Mouse (Mus musculus) CH12.LX (cell line): ENCODE measurements around the gene Pi16. TPM values are rescaled to one million over a fixed set of nuclear protein-coding genes. Genes with fewer than 3 reads are reported as not detected.

ENCODE experiments used
- DNase-seq: peaks from one replicate; pipeline ENCODE4 v3.0.0-alpha.2; 2013; ENCODE audit errors: extremely low read depth
- H3K27ac ChIP-seq: 2 replicates; pipeline ENCODE4 v1.5.1; 2012; ENCODE audit warnings: low read depth, mild to moderate bottlenecking, control low read depth, moderate library complexity; ENCODE audit not compliant: insufficient read depth
- H3K27me3 ChIP-seq: replicated peaks from 2 replicates; pipeline ENCODE3; 2012; ENCODE audit warnings: inconsistent platforms
- H3K36me3 ChIP-seq, 2 experiments: replicated peaks in 1 of 2; 2 replicates each; pipeline versions ENCODE3 to v1.6.1; 2012; ENCODE audit warnings: inconsistent platforms in 1 of 2, low read length in 1 of 2, mild to moderate bottlenecking in 1 of 2, mixed read lengths in 1 of 2, moderate library complexity in 1 of 2; ENCODE audit not compliant: control insufficient read depth in 1 of 2, insufficient read depth in 1 of 2
- H3K4me1 ChIP-seq, 2 experiments: 2 replicates each; pipeline ENCODE4 v1.6.1; 2012; ENCODE audit warnings: inconsistent platforms in 1 of 2, moderate library complexity in 1 of 2; ENCODE audit not compliant: insufficient read depth in 2 of 2, control insufficient read depth in 1 of 2
- H3K4me2 ChIP-seq: 2 replicates; pipeline ENCODE4 v1.6.1; 2012; ENCODE audit warnings: low read depth, mild to moderate bottlenecking, control low read depth; ENCODE audit not compliant: poor library complexity, insufficient read depth, severe bottlenecking
- H3K4me3 ChIP-seq, 3 experiments: fragments of 150-350 bp in 1 of 3; sonication (generic) in 1 of 3; replicated peaks in 1 of 3; 2 replicates each; pipeline versions ENCODE3 to v1.5.1; 2011 to 2012; ENCODE audit warnings: low read depth in 2 of 3, low read length in 2 of 3, mild to moderate bottlenecking in 2 of 3, moderate library complexity in 2 of 3, control low read depth in 1 of 3, improper control_type of control experiment in 1 of 3, inconsistent platforms in 1 of 3, mixed read lengths in 1 of 3; ENCODE audit not compliant: poor library complexity in 1 of 3
- H3K79me2 ChIP-seq: replicated peaks from 2 replicates; pipeline ENCODE4 v1.6.1; 2012; ENCODE audit warnings: mild to moderate bottlenecking, moderate library complexity; ENCODE audit not compliant: control insufficient read depth, poor library complexity, insufficient read depth, severe bottlenecking; ENCODE audit errors: extremely low read depth
- H3K9ac ChIP-seq: 2 replicates; pipeline ENCODE4 v1.6.1; 2012; ENCODE audit warnings: low read depth, mild to moderate bottlenecking, control low read depth, moderate library complexity; ENCODE audit not compliant: insufficient read depth
- H3K9me3 ChIP-seq: replicated peaks from 2 replicates; pipeline ENCODE3; 2012; ENCODE audit warnings: low read length, inconsistent platforms, mixed read lengths
- BHLHE40 ChIP-seq: IDR thresholded peaks from 2 replicates; pipeline ENCODE4 v1.6.1; 2011; ENCODE audit warnings: mild to moderate bottlenecking, low read depth, low read length, improper control_type of control experiment
- CTCF ChIP-seq, 2 experiments: IDR thresholded peaks in 1 of 2; conservative IDR thresholded peaks in 1 of 2; 2 replicates each; pipeline ENCODE4 v1.5.1; 2011 to 2012; ENCODE audit warnings: low read depth in 2 of 2, low read length in 2 of 2, improper control_type of control experiment in 1 of 2, inconsistent platforms in 1 of 2, mild to moderate bottlenecking in 1 of 2, moderate library complexity in 1 of 2
- EP300 ChIP-seq: IDR thresholded peaks from 2 replicates; pipeline ENCODE4 v1.6.1; 2011; ENCODE audit warnings: low read length, improper control_type of control experiment
- GABPA ChIP-seq: IDR thresholded peaks from 2 replicates; pipeline ENCODE4 v1.6.1; 2012; ENCODE audit warnings: low read depth, low read length, improper control_type of control experiment, inconsistent platforms; ENCODE audit not compliant: insufficient replicate concordance
- HCFC1 ChIP-seq: IDR thresholded peaks from 2 replicates; pipeline ENCODE4 v1.6.1; 2012; ENCODE audit warnings: low read depth, mild to moderate bottlenecking, inconsistent platforms, low read length, improper control_type of control experiment
- JUN ChIP-seq: IDR thresholded peaks from 2 replicates; pipeline ENCODE4 v1.6.1; 2011; ENCODE audit warnings: low read depth, mild to moderate bottlenecking, low read length, improper control_type of control experiment, moderate library complexity; ENCODE audit not compliant: insufficient read depth
- JUND ChIP-seq: conservative IDR thresholded peaks from 2 replicates; pipeline ENCODE4 v1.6.1; 2011; ENCODE audit warnings: low read depth, low read length, improper control_type of control experiment
- KAT2A ChIP-seq: IDR thresholded peaks from 2 replicates; pipeline ENCODE4 v1.6.1; 2012; ENCODE audit warnings: low read length, improper control_type of control experiment, inconsistent platforms; ENCODE audit not compliant: insufficient replicate concordance
- NELFE ChIP-seq: IDR thresholded peaks from 2 replicates; pipeline ENCODE4 v1.6.1; 2011; ENCODE audit warnings: low read depth, low read length, improper control_type of control experiment
- POLR2AphosphoS2 ChIP-seq: IDR thresholded peaks from 2 replicates; pipeline ENCODE4 v1.6.1; 2011; ENCODE audit warnings: low read depth, low read length, improper control_type of control experiment
- TBP ChIP-seq: conservative IDR thresholded peaks from 2 replicates; pipeline ENCODE4 v1.6.1; 2011; ENCODE audit warnings: low read depth, low read length, improper control_type of control experiment
- TCF12 ChIP-seq: IDR thresholded peaks from 2 replicates; pipeline ENCODE4 v1.6.1; 2014; ENCODE audit warnings: low read depth, mild to moderate bottlenecking, inconsistent platforms, low read length, improper control_type of control experiment
- UBTF ChIP-seq: IDR thresholded peaks from 2 replicates; pipeline ENCODE4 v1.6.1; 2012; ENCODE audit warnings: low read depth, mild to moderate bottlenecking, inconsistent platforms, low read length, improper control_type of control experiment, moderate library complexity
- USF2 ChIP-seq: conservative IDR thresholded peaks from 2 replicates; pipeline ENCODE4 v1.6.1; 2011; ENCODE audit warnings: low read depth, low read length, improper control_type of control experiment
- ZKSCAN1 ChIP-seq: IDR thresholded peaks from 2 replicates; pipeline ENCODE4 v1.6.1; 2012; ENCODE audit warnings: low read depth, inconsistent platforms, low read length, improper control_type of control experiment, borderline replicate concordance
- ZNF384 ChIP-seq: IDR thresholded peaks from 2 replicates; pipeline ENCODE4 v1.6.1; 2012; ENCODE audit warnings: low read depth, low read length, improper control_type of control experiment, inconsistent platforms
- dilution Hi-C: fragments of 300-500 bp; cut with MboI; formaldehyde crosslinking; loops from 2 replicates; pipeline ENCODE4 v1.14.3; 2020; ENCODE audit warnings: low sequenced_read_pairs; ENCODE audit not compliant: extremely low pct_unique_long_range_greater_than_20kb, extremely low pct_ligation_motif_present
- in situ Hi-C: fragments of 300-500 bp; cut with MboI; formaldehyde crosslinking; loops from 3 replicates; pipeline ENCODE4 v1.14.3; 2019; ENCODE audit warnings: low sequenced_read_pairs, low pct_ligation_motif_present, low pct_unique_long_range_greater_than_20kb, mixed read lengths
- polyA plus RNA-seq: library from polyadenylated mRNA; unstranded; fragments of >175 nt; gene quantifications from 2 replicates; pipeline ENCODE4 v1.2.1, GENCODE M21; 2012; ENCODE audit warnings: low read depth; ENCODE audit not compliant: insufficient read length
- total RNA-seq, 2 experiments: library from RNA; depleted of rRNA; stranded (reverse); fragments of 300-350 nt in 1 of 2; fragments of >200 nt in 1 of 2; gene quantifications; 2 replicates each; pipeline ENCODE4 v1.2.3; 2012 to 2014

Pi16 gene
- total and polyA plus RNA-seq, 3 experiments: 0.13 TPM; not detected in 2

DNA sequence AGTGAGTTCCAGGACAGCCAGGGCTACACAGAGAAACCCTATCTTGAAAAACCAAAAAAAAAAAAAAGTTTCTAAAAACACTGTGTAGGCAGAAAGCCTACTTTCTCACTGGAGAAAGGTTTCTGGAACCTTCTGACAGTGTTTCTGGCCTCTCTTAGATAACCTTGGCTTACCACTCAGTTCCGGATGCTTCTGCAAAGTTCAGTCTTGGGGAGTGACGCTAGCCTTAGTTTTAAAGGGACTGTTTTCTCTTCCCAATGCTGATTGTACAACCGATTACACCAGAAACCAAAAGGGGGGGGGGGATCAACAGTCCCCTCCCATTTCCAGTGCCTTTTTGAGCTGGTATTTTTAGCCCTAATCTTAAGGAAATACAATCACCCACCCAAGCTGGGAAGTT, 6.1 kb downstream of the Pi16 start:
- no peaks in the 10 kb centered on the region for H3K9me3 ChIP-seq
- peaks cover 0 to 10% of the 10 kb centered on the region in 2 experiments; a peak in 2 of 4 replicates for H3K4me1 ChIP-seq
- H3K9ac ChIP-seq: no peak overlapping the region
- in situ Hi-C loops: no loop called here
- no peak overlapping the region for H3K4me3 ChIP-seq
- dilution Hi-C loops: no loop called here
- H3K4me2 ChIP-seq: no peak overlapping the region
- DNase-seq: no peak
- TF ChIP-seq KAT2A (no peak), EP300 (no peak), JUN (no peak), ZKSCAN1 (no peak), JUND (no peak), HCFC1 (no peak), USF2 (no peak), UBTF (no peak), NELFE (no peak), CTCF (conservative IDR thresholded peaks at IDR 0.05 in 1 of 2, IDR thresholded peaks at IDR 0.05 in 1 of 2; ENCODE audit: low read depth in 2 of 2, low read length in 2 of 2) (no peak), ZNF384 (no peak), BHLHE40 (no peak)
- H3K27me3 ChIP-seq: peaks cover 7% of the 10 kb centered on the region
- peaks cover 0 to 2% of the 10 kb centered on the region in 2 experiments for H3K36me3 ChIP-seq
- H3K27ac ChIP-seq: no peak overlapping the region
- no peaks in the 10 kb centered on the region for H3K79me2 ChIP-seq

DNA sequence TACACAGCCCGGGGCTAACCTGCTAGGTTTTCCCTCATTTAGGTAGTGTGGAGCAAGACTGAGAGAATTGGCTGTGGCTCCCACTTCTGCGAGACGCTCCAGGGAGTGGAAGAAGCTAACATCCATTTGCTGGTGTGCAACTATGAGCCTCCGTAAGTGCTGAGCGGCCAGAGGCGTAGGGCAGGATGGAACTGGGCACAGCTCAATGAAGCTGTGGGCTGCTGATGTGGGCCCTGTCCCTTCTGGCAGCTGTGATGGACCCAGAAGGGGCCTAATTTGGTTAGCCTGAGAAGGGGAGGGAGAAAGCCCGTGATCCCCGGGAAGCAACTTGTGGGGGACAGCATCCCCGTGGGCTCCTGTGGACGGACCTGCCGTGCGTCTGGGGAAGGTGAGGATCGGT, 8.4 kb downstream of the Pi16 start:
- dilution Hi-C loops: no loop called here
- in situ Hi-C loops: no loop called here
- H3K4me3 ChIP-seq: no peak overlapping the region
- TF ChIP-seq POLR2AphosphoS2 (no peak), GABPA (no peak), KAT2A (no peak), ZKSCAN1 (no peak), TCF12 (no peak), TBP (no peak)
- H3K9me3 ChIP-seq: no peaks in the 10 kb centered on the region
- no peak for DNase-seq
- no peaks in the 10 kb centered on the region for H3K27me3 ChIP-seq
- H3K79me2 ChIP-seq: no peaks in the 10 kb centered on the region
- H3K4me2 ChIP-seq: no peak overlapping the region
- peaks cover 7 to 15% of the 10 kb centered on the region in 2 experiments for H3K36me3 ChIP-seq
- no peak overlapping the region for H3K27ac ChIP-seq
- H3K4me1 ChIP-seq: peaks cover 0 to 9% of the 10 kb centered on the region in 2 experiments; a peak in 2 of 4 replicates
- no peak overlapping the region for H3K9ac ChIP-seq
